Mouse (Mus musculus) sigmoid colon, adult 10 weeks (tissue): Measurements from ENCODE around the gene Gpx1. TPM values are rescaled to one million over a fixed set of nuclear protein-coding genes. Genes with fewer than 3 reads are reported as not detected.

Source experiments
- polyA plus RNA-seq: library from polyadenylated mRNA; stranded (reverse); fragments of 350-450 nt; fragmentation: Illumina TruSeq; extraction: RNeasy Lipid Tissue Mini Kit (QIAGEN cat#74804); gene quantifications from one replicate; pipeline ENCODE4 v1.2.3, GENCODE M21; 2014; ENCODE audit warnings: low read depth, low replicate concordance

Gene Gpx1
- polyA plus RNA-seq: 14.4 TPM

DNA sequence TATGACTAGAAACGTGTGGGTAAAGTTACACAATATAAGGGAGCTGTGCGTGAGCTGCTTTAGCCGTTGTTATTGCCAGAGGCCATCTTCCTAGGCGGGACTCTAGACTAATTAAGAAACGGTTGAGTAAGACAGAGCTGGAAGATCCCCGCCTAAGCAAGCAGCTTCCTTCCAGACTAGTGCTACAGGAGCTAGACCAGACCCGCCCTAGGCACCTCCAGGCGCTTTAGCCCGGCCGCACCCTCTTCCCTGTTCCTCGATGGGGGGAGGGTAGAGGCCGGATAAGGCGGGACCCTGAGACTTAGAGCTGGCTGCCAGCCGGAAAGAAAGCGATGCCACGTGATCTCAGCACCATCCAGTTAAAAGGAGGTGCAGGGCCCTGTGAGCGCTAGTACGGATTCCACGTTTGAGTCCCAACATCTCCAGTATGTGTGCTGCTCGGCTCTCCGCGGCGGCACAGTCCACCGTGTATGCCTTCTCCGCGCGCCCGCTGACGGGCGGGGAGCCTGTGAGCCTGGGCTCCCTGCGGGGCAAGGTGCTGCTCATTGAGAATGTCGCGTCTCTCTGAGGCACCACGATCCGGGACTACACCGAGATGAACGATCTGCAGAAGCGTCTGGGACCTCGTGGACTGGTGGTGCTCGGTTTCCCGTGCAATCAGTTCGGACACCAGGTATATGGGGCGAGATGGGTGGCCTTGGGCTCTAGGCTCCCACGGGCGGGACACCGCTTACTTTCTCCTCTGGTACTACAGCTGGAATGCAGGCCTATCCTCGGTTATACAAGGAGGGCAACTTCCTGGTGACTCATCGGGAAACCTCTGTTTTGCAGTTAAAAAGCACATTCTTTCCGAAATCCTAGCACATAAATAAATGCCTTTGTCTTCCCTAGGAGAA lies at the start of gene Gpx1:
Gpx1 (plus strand) TSS at position 18 of the 896 bp plus-strand sequence.

DNA sequence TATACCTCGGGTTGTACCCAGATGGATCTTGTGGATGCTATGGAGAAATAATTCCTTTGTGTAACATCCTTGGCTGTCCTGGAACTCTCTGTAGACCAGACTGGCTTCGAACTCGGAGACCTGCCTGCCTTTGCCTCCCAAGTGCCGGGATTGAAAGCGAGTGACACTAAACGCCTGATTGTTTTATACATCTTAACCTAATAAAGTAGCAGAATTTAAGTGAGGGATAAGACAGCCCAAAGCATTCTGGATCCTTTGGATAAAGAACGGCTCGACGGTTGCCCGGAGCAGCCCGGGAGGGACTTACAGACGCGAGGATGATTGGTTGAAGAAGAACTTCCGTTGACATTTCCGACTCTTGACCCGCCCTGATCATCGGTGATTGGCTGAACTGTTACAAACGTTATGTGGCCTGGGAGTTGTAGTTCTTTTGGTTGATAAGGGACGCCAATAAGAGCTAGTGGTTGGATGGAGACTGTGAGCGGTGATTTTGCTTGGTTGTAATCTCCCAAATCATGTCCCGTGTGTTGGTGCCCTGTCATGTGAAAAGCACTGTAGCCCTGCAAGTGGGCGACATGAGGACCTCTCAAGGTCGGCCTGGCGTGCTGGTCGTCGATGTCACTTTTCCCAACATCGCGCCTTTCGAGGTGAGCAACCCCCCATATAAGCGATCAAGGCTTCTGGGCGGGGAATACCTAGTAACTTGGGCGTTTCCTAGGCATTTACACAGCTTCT lies 48.5 kb upstream of the Gpx1 start, which contains the start of gene Nicn1:
Nicn1 (plus strand) TSS at position 414 of the 735 bp plus-strand sequence.

DNA sequence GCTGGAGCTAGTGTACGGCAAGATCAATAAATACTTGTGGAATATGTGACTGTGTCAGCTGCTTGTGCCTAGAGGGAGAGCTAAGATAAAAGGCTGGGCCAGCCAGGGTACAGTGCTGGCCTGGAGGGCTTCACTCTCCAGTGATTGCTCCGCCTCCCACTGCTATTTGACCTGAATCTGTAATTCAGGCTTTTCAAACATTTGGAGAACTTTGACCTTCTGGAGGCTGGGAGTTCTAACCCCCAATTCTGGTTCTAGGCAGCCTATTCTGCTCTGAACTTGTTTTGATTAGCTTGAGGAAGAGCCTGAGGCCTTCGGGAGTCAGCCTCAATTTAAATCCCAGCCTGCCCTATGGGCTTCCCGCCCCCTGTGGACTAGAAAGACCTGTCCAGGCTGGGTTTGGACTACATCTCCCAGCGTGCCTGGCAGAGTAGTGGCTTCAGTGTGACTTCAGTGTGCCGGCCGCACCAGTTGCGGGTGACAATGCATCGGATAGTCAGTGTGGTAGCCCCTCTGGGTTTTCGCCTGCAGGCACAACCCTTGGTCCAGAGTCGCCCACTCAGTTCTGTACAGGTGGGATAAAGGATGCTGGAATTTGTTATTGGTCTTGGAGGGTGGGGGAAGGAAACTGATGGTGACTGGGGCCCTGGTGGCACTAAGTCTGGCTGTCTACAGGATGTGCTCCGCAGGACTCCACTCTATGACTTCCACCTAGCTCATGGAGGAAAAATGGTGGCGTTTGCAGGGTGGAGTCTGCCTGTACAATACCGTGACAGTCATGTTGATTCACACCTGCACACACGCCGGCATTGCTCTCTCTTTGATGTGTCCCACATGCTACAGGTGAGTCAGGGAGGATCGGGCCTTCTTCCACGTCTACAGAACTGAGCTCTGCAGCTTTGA lies 42.0 kb upstream of the Gpx1 start, which contains the start of gene Amt:
Amt (plus strand) TSS at position 401 of the 903 bp plus-strand sequence.

DNA sequence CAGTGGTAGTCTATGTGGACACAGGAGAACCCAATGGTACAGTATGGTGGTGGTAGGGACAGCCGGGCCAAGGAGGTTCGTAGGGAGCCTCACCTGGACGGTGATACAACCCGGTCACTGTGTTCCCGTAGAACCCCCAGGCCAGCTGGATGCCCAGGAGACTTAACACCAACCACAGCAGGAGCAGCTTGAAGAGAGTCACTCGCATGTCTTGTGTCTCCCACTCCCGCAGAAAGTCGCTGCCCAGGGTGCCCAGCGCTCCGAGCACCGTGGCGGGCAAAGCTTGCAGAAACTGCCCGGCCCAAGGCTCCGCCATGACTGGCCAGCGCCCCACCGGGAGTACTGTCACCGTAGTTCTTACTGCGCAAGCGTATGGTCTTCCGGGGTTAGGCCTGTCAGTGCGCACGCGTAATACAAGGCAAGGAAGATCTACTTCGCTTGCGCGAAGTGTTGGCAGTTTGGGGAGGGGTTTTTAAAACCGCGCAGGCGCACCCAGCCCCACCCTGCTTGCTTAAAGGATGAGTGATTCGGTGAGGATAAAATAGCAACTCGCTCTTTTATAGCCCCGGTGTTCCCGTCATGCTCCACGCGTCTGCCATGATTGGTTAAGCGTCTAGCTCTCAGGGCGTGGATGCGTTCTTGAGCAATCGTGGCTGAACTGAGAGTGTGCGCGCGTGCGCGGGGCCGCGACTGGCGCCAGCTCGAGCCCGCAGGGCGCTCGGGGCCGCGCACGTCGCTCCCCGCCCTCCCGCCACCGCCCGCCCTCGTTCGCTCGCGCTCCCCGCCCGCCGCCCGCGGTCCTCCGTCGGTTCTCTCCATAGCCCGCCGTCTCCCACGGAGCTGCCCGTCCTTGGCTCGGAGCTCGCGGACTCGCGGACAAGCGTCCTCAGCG lies 32.8 kb upstream of the Gpx1 start, which contains the start of the genes Rhoa and Tcta:
Rhoa (plus strand) TSS at position 501 of the 892 bp plus-strand sequence.
Tcta (minus strand) TSS at position 532 of the 892 bp plus-strand sequence.

DNA sequence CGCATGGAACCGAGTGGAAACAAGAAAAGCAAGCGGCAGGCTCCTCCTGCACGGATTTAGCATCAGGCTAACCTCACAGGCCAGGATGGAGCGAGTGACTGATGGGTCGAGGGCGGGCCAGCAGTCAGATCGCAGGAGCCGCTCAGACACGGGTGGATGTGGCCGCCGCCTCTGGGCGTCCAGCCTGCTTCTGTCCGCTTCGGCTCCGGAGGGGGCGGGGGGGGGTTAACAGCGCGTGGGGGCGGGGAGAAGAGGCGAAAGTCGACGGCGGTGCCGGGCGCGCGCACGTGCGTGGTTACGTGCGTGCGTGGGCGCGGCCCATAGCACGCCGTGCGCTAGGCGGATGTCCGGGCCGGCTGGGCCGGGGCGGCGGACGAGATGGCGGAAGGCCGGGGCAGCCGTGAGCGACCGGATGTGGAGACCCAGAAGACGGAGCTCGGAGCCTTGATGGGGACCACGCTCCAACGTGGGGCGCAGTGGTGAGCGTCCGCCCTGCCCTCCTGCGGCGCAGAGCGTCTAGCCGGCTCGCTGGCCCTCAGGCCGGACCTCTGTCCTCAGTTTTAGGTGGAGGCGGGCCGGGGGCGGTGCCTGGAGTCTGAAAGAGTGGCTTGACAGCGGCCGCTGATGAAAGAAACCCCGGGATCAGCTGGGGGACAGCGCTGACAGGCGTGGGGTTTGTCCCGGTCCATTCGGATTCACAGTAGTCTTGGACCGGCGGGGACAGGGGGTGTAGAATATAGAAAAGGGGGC lies 9.0 kb downstream of the Gpx1 start, which contains the start of gene Usp4:
Usp4 (plus strand) TSS at position 314 of the 750 bp plus-strand sequence.

Other genes with a start within 250 kb of the Gpx1 start
- gene Apeh, start 244.3 kb upstream of the Gpx1 start, polyA plus RNA-seq: 24.7 TPM
- gene Bsn, start 148.5 kb upstream of the Gpx1 start, polyA plus RNA-seq: 0.79 TPM
- gene Dag1, start 74.9 kb upstream of the Gpx1 start, polyA plus RNA-seq: 38.0 TPM
- 13.2 TPM for gene Nicn1, start 48.5 kb upstream of the Gpx1 start, polyA plus RNA-seq
- gene Amt, start 42.0 kb upstream of the Gpx1 start, polyA plus RNA-seq: 4.4 TPM
- gene Rhoa, start 32.8 kb upstream of the Gpx1 start, polyA plus RNA-seq: 568 TPM
- 19.7 TPM for gene Tcta, start 32.7 kb upstream of the Gpx1 start, polyA plus RNA-seq
- 72.3 TPM for gene Usp4, start 8.9 kb downstream of the Gpx1 start, polyA plus RNA-seq
- gene 1700102P08Rik, start 53.9 kb downstream of the Gpx1 start, polyA plus RNA-seq: 1.5 TPM
- not detected for gene Ccdc36, start 89.6 kb downstream of the Gpx1 start, polyA plus RNA-seq
- gene BC048562, start 97.6 kb downstream of the Gpx1 start, polyA plus RNA-seq: not detected
- gene Ccdc71, start 121.6 kb downstream of the Gpx1 start, polyA plus RNA-seq: 4.0 TPM
- gene Klhdc8b, start 122.7 kb downstream of the Gpx1 start, polyA plus RNA-seq: 1.5 TPM
- gene Lamb2, start 140.8 kb downstream of the Gpx1 start, polyA plus RNA-seq: 5.1 TPM
- 12.2 TPM for gene Usp19, start 151.7 kb downstream of the Gpx1 start, polyA plus RNA-seq
- gene Qars, start 168.8 kb downstream of the Gpx1 start, polyA plus RNA-seq: 103 TPM
- gene Qrich1, start 177.9 kb downstream of the Gpx1 start, polyA plus RNA-seq: 57.5 TPM
- 31.5 TPM for gene Impdh2, start 221.4 kb downstream of the Gpx1 start, polyA plus RNA-seq
- gene Ndufaf3, start 228.5 kb downstream of the Gpx1 start, polyA plus RNA-seq: 2.2 TPM
- gene Dalrd3, start 231.0 kb downstream of the Gpx1 start, polyA plus RNA-seq: 3.3 TPM
- gene Wdr6, start 239.8 kb downstream of the Gpx1 start, polyA plus RNA-seq: 1.4 TPM